Mouse (Mus musculus): Measurements from ENCODE around the gene 2010111I01Rik. TPM values are rescaled to one million over a fixed set of nuclear protein-coding genes. Genes with fewer than 3 reads are reported as not detected.

Gene 2010111I01Rik
- total and polyA plus RNA-seq, 3 experiments: 13.3 to 19.8 (median 14.4) TPM

GRCm38 (mm10) chr13:63359393-63359792 lies 394.7 kb downstream of the 2010111I01Rik start:
- dilution Hi-C loops (cut with MboI; ENCODE audit: extremely low pct_ligation_motif_present, extremely low pct_unique_long_range_greater_than_20kb, low sequenced_read_pairs): no loop called here
- in situ Hi-C loops (cut with MboI; ENCODE audit: low pct_ligation_motif_present, low pct_unique_long_range_greater_than_20kb, low sequenced_read_pairs): no loop called here
- TF ChIP-seq GABPA (IDR thresholded peaks at IDR 0.05; ENCODE audit: insufficient replicate concordance, low read depth, low read length): no peak
- no peak for TF ChIP-seq JUN (IDR thresholded peaks at IDR 0.05; ENCODE audit: insufficient read depth, low read depth, low read length)
- no peak for TF ChIP-seq TCF12 (IDR thresholded peaks at IDR 0.05; ENCODE audit: low read depth, low read length)
- TF ChIP-seq MAX (IDR thresholded peaks at IDR 0.05; ENCODE audit: low read length): no peak
- no peak for TF ChIP-seq TBP (conservative IDR thresholded peaks at IDR 0.05; ENCODE audit: low read depth, low read length)
- TF ChIP-seq SIN3A (IDR thresholded peaks at IDR 0.05; ENCODE audit: low read length): no peak
- no peak for TF ChIP-seq ZNF384 (IDR thresholded peaks at IDR 0.05; ENCODE audit: low read depth, low read length)
- TF ChIP-seq NELFE (IDR thresholded peaks at IDR 0.05; ENCODE audit: low read depth, low read length): no peak
- TF ChIP-seq MAFK (IDR thresholded peaks at IDR 0.05; ENCODE audit: insufficient replicate concordance, low read length): no peak
- TF ChIP-seq RCOR1 (conservative IDR thresholded peaks at IDR 0.05; ENCODE audit: low read depth, low read length): no peak
- no peak for TF ChIP-seq EP300 (IDR thresholded peaks at IDR 0.05; ENCODE audit: low read length)
- no peak for TF ChIP-seq MXI1 (IDR thresholded peaks at IDR 0.05; ENCODE audit: low read depth, low read length)
- no peak for TF ChIP-seq BHLHE40 (IDR thresholded peaks at IDR 0.05; ENCODE audit: low read depth, low read length)
- no peak for TF ChIP-seq JUND (conservative IDR thresholded peaks at IDR 0.05; ENCODE audit: low read depth, low read length)
- TF ChIP-seq PAX5 (IDR thresholded peaks at IDR 0.05; ENCODE audit: low read length): no peak
- TF ChIP-seq MEF2A (IDR thresholded peaks at IDR 0.05; ENCODE audit: borderline replicate concordance, low read depth, low read length): no peak
- no peak for TF ChIP-seq MYC (IDR thresholded peaks at IDR 0.05; ENCODE audit: low read depth, low read length)

GRCm38 (mm10) chr13:63360111-63360885 lies 395.6 kb downstream of the 2010111I01Rik start:
- Histone ChIP-seq H3K4me1 (ENCODE audit: control insufficient read depth in 1 of 2, insufficient read depth in 2 of 2) (0 out of 4 replicates have a peak, but pooled peaks cover 0 to 4% of the 10 kb centered on the region in 2 experiments), H3K36me3 (replicated peaks in 1 of 2; ENCODE audit: control insufficient read depth in 1 of 2, insufficient read depth in 1 of 2, low read length in 1 of 2) (peaks cover 0 to 8% of the 10 kb centered on the region in 2 experiments), H3K79me2 (replicated peaks; ENCODE audit: control insufficient read depth, extremely low read depth, insufficient read depth, poor library complexity, severe bottlenecking) (no peaks in the 10 kb centered on the region), H3K4me3 (replicated peaks in 1 of 3; ENCODE audit: low read depth in 2 of 3, low read length in 2 of 3, poor library complexity in 1 of 3) (no peak overlapping the region), H3K27ac (ENCODE audit: insufficient read depth, low read depth) (no peak overlapping the region), H3K9me3 (replicated peaks; ENCODE audit: low read length) (no peaks in the 10 kb centered on the region), H3K27me3 (replicated peaks) (no peaks in the 10 kb centered on the region), H3K4me2 (ENCODE audit: insufficient read depth, low read depth, poor library complexity, severe bottlenecking) (no peak overlapping the region), H3K9ac (ENCODE audit: insufficient read depth, low read depth) (no peak overlapping the region)
- dilution Hi-C loops (cut with MboI; ENCODE audit: extremely low pct_ligation_motif_present, extremely low pct_unique_long_range_greater_than_20kb, low sequenced_read_pairs) (no loop called here), in situ Hi-C loops (cut with MboI; ENCODE audit: low pct_ligation_motif_present, low pct_unique_long_range_greater_than_20kb, low sequenced_read_pairs) (no loop called here)
- TF ChIP-seq PAX5 (IDR thresholded peaks at IDR 0.05; ENCODE audit: low read length) (no peak), NRF1 (IDR thresholded peaks at IDR 0.05; ENCODE audit: low read depth, low read length) (no peak), RAD21 (IDR thresholded peaks at IDR 0.05; ENCODE audit: low read depth, low read length) (no peak), MAZ (IDR thresholded peaks at IDR 0.05; ENCODE audit: low read depth, low read length) (no peak), CHD2 (IDR thresholded peaks at IDR 0.05; ENCODE audit: low read length) (no peak), ETS1 (conservative IDR thresholded peaks at IDR 0.05; ENCODE audit: low read depth, low read length) (no peak)
- DNase-seq (ENCODE audit: extremely low read depth): no peak

More at GRCm38 (mm10) chr13:63359393-63359792, 394.7 kb downstream of the 2010111I01Rik start:
- no peak for DNase-seq (ENCODE audit: extremely low read depth)
- peaks cover 0 to 8% of the 10 kb centered on the region in 2 experiments for H3K36me3 ChIP-seq (replicated peaks in 1 of 2; ENCODE audit: control insufficient read depth in 1 of 2, insufficient read depth in 1 of 2, low read length in 1 of 2)
- no peak overlapping the region for H3K9ac ChIP-seq (ENCODE audit: insufficient read depth, low read depth)
- no peak overlapping the region for H3K4me3 ChIP-seq (replicated peaks in 1 of 3; ENCODE audit: low read depth in 2 of 3, low read length in 2 of 3, poor library complexity in 1 of 3)
- 0 out of 4 replicates have a peak, but pooled peaks cover 0 to 3% of the 10 kb centered on the region in 2 experiments for H3K4me1 ChIP-seq (ENCODE audit: control insufficient read depth in 1 of 2, insufficient read depth in 2 of 2)
- H3K79me2 ChIP-seq (replicated peaks; ENCODE audit: control insufficient read depth, extremely low read depth, insufficient read depth, poor library complexity, severe bottlenecking): no peaks in the 10 kb centered on the region
- H3K4me2 ChIP-seq (ENCODE audit: insufficient read depth, low read depth, poor library complexity, severe bottlenecking): no peak overlapping the region
- no peak overlapping the region for H3K27ac ChIP-seq (ENCODE audit: insufficient read depth, low read depth)
- H3K27me3 ChIP-seq (replicated peaks): no peaks in the 10 kb centered on the region
- no peaks in the 10 kb centered on the region for H3K9me3 ChIP-seq (replicated peaks; ENCODE audit: low read length)

Data from CH12.LX (cell line).